Mouse (Mus musculus): ENCODE results near the gene Topbp1.
"Not testable (repeated sequence)": the region's sequence is repeated elsewhere in the genome, so short reads cannot be mapped to it uniquely, and the experiment has no call there.

Gene Topbp1

DNA sequence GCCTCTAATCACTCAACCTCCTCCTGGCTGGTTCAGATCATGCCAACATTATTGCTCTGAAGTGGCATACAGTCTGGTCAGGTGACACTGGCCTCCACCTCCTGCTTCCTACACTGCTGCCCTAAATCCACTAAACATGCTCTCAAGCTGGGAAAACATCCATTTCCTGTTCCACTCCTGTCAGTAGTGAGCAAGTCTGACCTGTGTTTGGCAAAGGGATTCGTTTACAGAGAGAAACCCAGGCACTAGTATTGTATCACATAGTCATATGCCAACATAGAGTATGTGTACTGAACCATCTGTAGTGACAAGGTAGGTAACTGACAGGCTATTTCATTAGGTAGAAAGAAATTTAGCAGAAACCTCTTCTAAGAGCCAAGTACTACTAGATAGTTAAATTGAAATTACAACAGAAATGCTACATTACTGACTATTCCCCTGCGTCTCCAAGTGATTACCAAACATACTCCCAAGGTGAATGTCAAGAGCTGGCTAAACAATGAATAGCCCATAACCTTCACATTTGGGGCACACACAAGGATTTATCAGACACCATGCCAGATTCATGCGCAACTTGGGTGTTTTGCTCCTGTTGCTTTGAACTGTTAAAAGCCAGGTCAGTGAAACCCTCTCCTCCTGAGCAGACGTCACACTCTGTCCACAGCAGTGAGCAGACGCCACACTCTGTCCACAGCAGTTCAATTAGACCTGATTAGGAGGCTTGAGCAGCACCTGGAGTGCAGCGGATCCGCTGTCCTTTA lies 48.7 kb downstream of the Topbp1 start:
- DNase-seq = not testable (repeated sequence)

GRCm38 (mm10) chr9:103357893-103358292 lies 52.9 kb downstream of the Topbp1 start:
- no peak for DNase-seq

DNA sequence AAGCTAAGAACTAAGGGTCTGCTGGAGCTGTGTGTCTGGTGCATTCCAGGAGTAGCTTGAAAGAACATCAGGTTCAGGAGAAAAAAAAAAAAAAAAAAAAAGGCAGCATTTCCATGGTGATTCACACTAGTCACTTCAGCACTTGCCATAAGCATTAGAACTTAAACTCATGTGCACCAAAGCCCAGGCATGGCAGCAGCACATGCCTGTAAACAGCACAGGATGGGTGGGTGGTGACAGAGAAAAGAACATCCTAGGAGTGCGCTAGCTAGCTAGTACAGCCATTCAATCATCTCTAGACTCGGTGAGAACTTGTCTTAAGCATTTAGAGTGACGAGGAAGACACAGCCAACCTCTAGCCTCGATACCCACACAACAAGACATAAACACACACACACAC lies 53.5 kb downstream of the Topbp1 start:
- DNase-seq = no peak

GRCm38 (mm10) chr9:103360642-103361041 lies 55.6 kb downstream of the Topbp1 start:
- no peak for DNase-seq

DNA sequence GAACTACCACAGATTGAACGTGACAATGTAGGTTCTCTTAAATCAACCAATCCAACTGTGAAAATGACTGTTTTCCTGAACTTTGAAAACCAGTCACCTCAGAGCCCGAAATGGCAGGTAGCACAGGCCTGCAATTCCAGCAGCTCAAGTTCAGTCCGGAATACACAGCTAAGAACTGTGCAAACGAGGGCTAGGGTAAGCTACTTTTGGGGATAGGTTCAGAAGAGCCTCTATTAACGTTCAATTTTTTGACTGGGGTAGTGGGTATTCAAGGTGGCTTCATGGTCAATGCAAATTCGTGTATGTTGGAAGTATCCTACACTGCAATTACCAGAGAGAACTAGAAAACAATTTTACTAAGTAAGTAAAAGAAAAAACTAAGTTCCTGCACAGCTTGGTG lies 58.1 kb downstream of the Topbp1 start:
- DNase-seq = no peak

GRCm38 (mm10) chr9:103363730-103364417 lies 58.9 kb downstream of the Topbp1 start:
- DNase-seq = peak; percentile 40

GRCm38 (mm10) chr9:103364601-103365289 lies 59.7 kb downstream of the Topbp1 start:
- DNase-seq = peak; percentile 61

GRCm38 (mm10) chr9:103365290-103366247 lies 60.6 kb downstream of the Topbp1 start, which contains the start of gene Cdv3:
TSS of gene Cdv3 (minus strand) at chr9:103365840.
- peak; percentile 100 for DNase-seq

GRCm38 (mm10) chr9:103366356-103366755 lies 61.3 kb downstream of the Topbp1 start:
- no peak for DNase-seq

- DNase-seq = no peak
These were observed 64.9 kb downstream of the Topbp1 start for GRCm38 (mm10) chr9:103369951-103370350.

GRCm38 (mm10) chr9:103372271-103373010 lies 67.4 kb downstream of the Topbp1 start:
- DNase-seq = no peak

GRCm38 (mm10) chr9:103376346-103377320 lies 71.6 kb downstream of the Topbp1 start:
- DNase-seq = no peak

DNA sequence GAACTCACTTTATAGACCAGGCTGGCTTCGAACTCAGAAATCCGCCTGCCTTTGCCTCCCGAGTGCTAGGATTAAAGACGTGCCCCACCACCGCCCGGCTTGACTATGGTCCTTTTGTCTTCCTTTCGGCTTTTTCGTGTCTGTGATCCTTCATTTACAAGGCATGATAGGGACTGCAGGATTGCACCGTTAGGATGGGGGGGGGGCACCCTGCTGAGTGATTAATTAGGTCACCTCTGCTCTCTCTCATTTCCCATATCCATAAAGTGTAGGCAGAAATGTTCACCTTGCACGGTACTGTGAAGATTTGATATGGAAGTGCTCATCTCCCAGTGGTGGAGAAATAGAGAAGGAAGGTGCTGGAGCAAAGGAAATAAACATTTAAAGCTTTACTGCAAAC lies 73.7 kb downstream of the Topbp1 start:
- DNase-seq = no peak

GRCm38 (mm10) chr9:103379199-103379598 lies 74.2 kb downstream of the Topbp1 start:
- no peak for DNase-seq

DNA sequence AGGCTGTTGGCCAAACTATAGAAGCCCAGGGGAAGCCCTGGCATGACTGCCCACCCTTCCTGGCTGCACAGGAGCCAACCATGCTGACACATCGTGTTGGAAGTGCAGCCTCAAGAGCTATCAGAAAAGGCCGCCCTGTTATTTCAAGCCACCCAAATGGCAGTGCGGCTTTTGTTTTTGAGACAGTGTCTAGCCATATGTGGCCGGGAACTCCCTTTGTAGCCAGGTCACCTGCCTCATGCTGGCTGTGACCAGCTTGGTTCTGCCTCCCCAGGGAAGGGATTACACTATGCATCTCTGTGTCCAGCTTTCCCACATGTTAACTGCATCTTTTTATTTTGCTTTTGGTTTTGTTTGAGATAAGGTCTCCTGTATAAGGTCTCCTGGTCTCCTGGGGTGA lies 75.6 kb downstream of the Topbp1 start:
- no peak for DNase-seq

- no peak for DNase-seq
These were observed 78.0 kb downstream of the Topbp1 start for GRCm38 (mm10) chr9:103382989-103383388.

DNA sequence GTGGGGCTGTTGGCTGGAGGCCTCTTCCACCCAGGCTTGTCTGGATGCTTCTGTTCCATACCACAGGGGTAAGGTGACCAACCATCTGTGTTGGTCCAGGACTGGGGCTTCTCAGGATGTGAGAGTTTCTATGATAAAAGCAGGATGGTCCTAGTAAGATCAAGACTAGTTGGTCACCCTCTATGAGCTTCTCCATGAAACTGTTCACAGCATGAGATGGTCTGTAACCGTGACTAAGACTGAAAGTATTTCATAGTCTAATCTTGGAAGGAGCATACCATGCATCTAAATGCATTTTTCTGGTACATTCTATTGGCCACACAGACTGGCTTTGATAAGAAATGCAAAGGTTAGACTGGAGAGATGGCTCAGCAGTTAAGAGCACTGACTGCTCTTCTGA lies 78.6 kb downstream of the Topbp1 start:
- no peak for DNase-seq

DNA sequence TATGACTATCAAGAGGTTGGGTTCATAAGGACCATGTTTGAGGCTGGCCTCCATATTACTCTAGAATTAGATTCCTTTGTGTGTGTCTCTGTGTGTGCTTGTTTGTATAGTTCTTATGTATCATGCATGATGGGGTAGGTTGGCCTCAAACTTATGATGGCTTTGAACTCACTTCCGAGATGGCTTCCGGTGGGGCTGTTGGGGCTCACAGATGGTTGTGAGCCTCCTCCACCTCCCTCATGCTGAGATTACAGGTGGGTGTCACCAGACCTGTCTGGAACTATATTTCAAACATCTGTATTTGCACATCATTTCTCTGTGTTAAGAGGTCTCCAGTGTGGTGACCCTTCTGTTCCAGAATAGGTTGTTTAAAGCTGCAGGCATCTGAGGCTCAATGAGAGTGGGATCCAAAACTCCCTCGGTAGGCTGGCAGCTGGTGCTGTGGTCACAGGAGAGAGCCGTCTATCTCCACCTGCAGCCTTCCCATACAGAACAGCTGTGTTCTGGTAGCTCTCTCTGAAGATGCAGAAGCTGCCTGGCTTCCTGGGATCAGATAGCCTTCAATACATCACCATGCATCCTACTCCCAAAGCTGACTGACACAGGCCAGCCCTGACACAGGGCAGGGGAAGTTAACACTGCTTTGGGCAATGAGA lies 79.3 kb downstream of the Topbp1 start:
- DNase-seq = no peak

DNA sequence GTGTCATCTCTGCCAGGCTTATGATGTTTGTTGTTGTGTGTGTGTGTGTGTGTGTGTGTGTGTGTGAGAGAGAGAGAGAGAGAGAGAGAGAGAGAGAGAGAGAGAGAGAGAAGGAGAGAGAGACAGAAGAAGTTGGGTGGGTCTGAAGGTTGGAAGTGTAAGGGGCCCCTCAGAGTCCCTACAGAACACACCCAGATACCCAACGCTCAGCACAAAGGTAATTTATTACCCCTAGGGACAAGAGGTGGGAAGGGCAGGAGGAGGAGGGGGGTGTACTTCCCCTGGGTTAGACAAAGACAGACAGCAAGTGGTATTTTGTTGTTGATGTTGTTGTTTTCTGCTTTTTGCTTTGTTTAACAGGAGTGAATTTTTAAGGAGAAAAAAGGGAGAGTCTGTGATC lies 80.6 kb downstream of the Topbp1 start:
- no peak for DNase-seq

DNA sequence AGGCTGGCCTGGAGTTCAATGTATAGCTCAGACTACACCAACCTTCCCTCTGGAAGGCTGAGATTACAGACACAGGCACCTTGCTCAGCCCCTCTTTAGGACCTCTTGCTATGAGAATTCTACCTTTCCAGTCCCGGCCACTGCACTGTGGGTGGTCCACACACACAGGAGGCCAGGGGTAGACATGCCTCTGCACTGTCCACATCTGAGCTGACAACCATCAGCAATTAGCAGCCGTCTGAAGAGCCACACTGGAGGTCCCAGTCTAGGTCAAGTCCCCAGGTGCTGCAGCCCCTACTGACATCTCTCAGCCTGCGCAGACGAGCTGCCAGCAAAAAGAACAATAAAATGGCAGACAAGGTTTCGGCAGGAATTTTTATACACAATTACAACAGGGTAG lies 81.6 kb downstream of the Topbp1 start:
- DNase-seq = no peak
